Comparison of ENCODE assay signal across 20 mouse cellular contexts in the genomic region with DNA sequence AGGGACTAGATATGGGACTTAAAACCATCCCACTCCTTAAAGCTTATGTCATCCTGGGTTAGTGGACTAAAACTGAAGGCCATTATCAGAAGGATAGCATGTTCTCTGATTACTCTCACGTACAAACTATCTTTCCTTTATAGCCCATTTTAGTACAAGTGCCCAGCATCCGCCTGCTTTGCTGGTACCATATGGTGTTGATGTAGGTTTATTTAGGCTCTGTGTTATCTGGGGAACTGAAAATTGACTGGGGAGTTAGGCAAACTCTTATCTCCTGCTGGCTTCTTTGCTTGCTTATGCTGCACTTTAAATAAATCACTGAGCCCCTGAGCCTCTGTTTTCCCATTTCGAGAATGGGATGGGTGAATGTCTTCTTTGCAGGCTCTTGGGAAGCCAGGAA.
"Had no signal": no experiment of that assay in that cellular context is flagged by ENCODE, and none has a peak within 500 bp of the region (broad histone marks: within the 10 kb centered on the region; RNA-seq: fewer than 3 reads in every experiment).

No protein-coding gene starts in this region.

- ATAC-seq: intestine, postnatal 0 days; liver, postnatal 0 days; lung, postnatal 0 days; midbrain, embryonic 13.5 days; midbrain, embryonic 16.5 days had no signal

- H3K9ac ChIP-seq: limb, embryonic 12.5 days; limb, embryonic 15.5 days; liver, embryonic 14.5 days; liver, postnatal 0 days; lung, embryonic 14.5 days; midbrain, embryonic 13.5 days; neural tube, embryonic 12.5 days had no signal

- H3K27me3 ChIP-seq: limb, embryonic 15.5 days; neural tube, embryonic 12.5 days had no signal

- H3K36me3 ChIP-seq: limb, embryonic 12.5 days; limb, embryonic 15.5 days; midbrain, embryonic 13.5 days; neural tube, embryonic 12.5 days had no signal

- H3K4me3 ChIP-seq: left cerebral cortex, adult 2 months; limb, embryonic 12.5 days; limb, embryonic 15.5 days; midbrain, embryonic 13.5 days; neural tube, embryonic 12.5 days had no signal

- H3K4me2 ChIP-seq: limb, embryonic 12.5 days; limb, embryonic 15.5 days; liver, embryonic 11.5 days; lung, embryonic 14.5 days; midbrain, embryonic 13.5 days; neural tube, embryonic 12.5 days had no signal

- H3K27ac ChIP-seq: kidney, postnatal 0 days; left cerebral cortex, adult 2 months; limb, embryonic 12.5 days; limb, embryonic 15.5 days; liver, embryonic 14.5 days; macrophage; midbrain, embryonic 13.5 days; neural tube, embryonic 12.5 days; stomach, postnatal 0 days had no signal

- DNase-seq: kidney, adult 2 months; kidney, postnatal 25 days; layer of hippocampus, postnatal 36 days; liver, postnatal 0 days; lung, embryonic 14.5 days; right cerebral cortex, adult 18-20 months; thymus, postnatal 25 days had no signal

- H3K9me3 ChIP-seq: limb, embryonic 12.5 days; limb, embryonic 15.5 days; midbrain, embryonic 13.5 days; neural tube, embryonic 12.5 days had no signal

- H3K4me1 ChIP-seq: limb, embryonic 15.5 days had no signal
